Mouse (Mus musculus) spleen, adult 2 months (tissue): ENCODE measurements around the gene Olfr18. TPM values are rescaled to one million over a fixed set of nuclear protein-coding genes. Genes with fewer than 3 reads are reported as not detected.
"Not testable (repeated sequence)": the region's sequence is repeated elsewhere in the genome, so short reads cannot be mapped to it uniquely, and the experiment has no call there.

Source experiments
- DNase-seq, 2 experiments: peaks; one replicate each; pipeline versions ENCODE4 v3.0.0 to v3.0.0-alpha.2; 2012 to 2021; ENCODE audit warnings: low spot score in 2 of 2, low read depth in 1 of 2
- H3K27ac ChIP-seq: fragments of 200-500 bp; 2 replicates; pipeline ENCODE4 v1.5.1; 2012; ENCODE audit warnings: low read length, inconsistent platforms; ENCODE audit not compliant: insufficient read depth
- H3K27me3 ChIP-seq: fragments of 200-500 bp; 2 replicates; pipeline ENCODE4 v1.6.1; 2012; ENCODE audit warnings: mild to moderate bottlenecking, moderate library complexity, low read length, inconsistent platforms; ENCODE audit not compliant: control insufficient read depth, insufficient read depth
- H3K36me3 ChIP-seq: fragments of 200-500 bp; 2 replicates; pipeline ENCODE4 v1.6.1; 2012; ENCODE audit warnings: mild to moderate bottlenecking, low read length, inconsistent platforms; ENCODE audit not compliant: control insufficient read depth, insufficient read depth
- H3K4me1 ChIP-seq: fragments of 200-500 bp; 2 replicates; pipeline ENCODE4 v1.6.1; 2011; ENCODE audit warnings: inconsistent platforms; ENCODE audit not compliant: control insufficient read depth, insufficient read depth, insufficient read length
- H3K4me3 ChIP-seq: fragments of 200-500 bp; 2 replicates; pipeline ENCODE4 v1.5.1; 2011; ENCODE audit warnings: mild to moderate bottlenecking, inconsistent platforms; ENCODE audit not compliant: insufficient read depth, insufficient read length; ENCODE audit errors: extremely low read depth
- CTCF ChIP-seq: fragments of 200-500 bp; IDR thresholded peaks from 2 replicates; pipeline ENCODE4 v1.5.1; 2011; ENCODE audit warnings: mild to moderate bottlenecking, inconsistent platforms; ENCODE audit not compliant: insufficient read depth, insufficient read length, insufficient replicate concordance; ENCODE audit errors: extremely low read depth
- POLR2A ChIP-seq: fragments of 200-500 bp; IDR thresholded peaks from 2 replicates; pipeline ENCODE4 v1.6.1; 2011; ENCODE audit warnings: low read depth, low read length, inconsistent platforms
- WGBS: fragments of 180-500 bp; shearing (Covaris S2); methylation state at CpG from one replicate; pipeline ENCODE4 v1.1.7; 2018; 5-methylcytosine and 5-hydroxymethylcytosine counted together
- polyA plus RNA-seq: library from polyadenylated mRNA; depleted of rRNA; stranded (reverse); fragments of >200 nt; gene quantifications from 2 replicates; pipeline ENCODE4 v1.2.3, GENCODE M21; 2012; rRNA removed

Olfr18 gene
- polyA plus RNA-seq, 1 experiment: not detected

- H3K27me3 ChIP-seq: no peaks in the 10 kb centered on the region
- H3K4me3 ChIP-seq: no peak within 1 kb of the TSS
- H3K4me1 ChIP-seq: no peaks in the 10 kb centered on the region
- H3K36me3 ChIP-seq: no peaks in the 10 kb centered on the region
- no peak within 1 kb of the TSS for H3K27ac ChIP-seq
- no peak for TF ChIP-seq CTCF
- TF ChIP-seq POLR2A: no peak
- WGBS: 81% methylated on average over 1 of the region's 1 CpGs
- DNase-seq: no peak
Observed at GRCm38 (mm10) chr9:20298232-20298631, 37.7 kb downstream of the Olfr18 start, which contains the start of gene Olfr873. TSS of gene Olfr873 (plus strand) at chr9:20298532.

- not testable (repeated sequence) for H3K27ac ChIP-seq, H3K4me1 ChIP-seq, DNase-seq, H3K4me3 ChIP-seq, H3K27me3 ChIP-seq, H3K36me3 ChIP-seq
- 85% methylated on average over 5 of the region's 5 CpGs for WGBS
Observed at GRCm38 (mm10) chr9:20295562-20295961, 40.3 kb downstream of the Olfr18 start.

GRCm38 (mm10) chr9:20282051-20282450 lies 53.8 kb downstream of the Olfr18 start, which contains the start of gene Olfr39:
TSS of gene Olfr39 (plus strand) at chr9:20282351.
- no peak within 1 kb of the TSS for H3K27ac ChIP-seq
- H3K4me1 ChIP-seq: no peaks in the 10 kb centered on the region
- H3K27me3 ChIP-seq: no peaks in the 10 kb centered on the region
- no peak for DNase-seq
- 92% methylated on average over 1 of the region's 1 CpGs for WGBS
- no peak within 1 kb of the TSS for H3K4me3 ChIP-seq
- no peak for TF ChIP-seq CTCF
- TF ChIP-seq POLR2A: no peak
- H3K36me3 ChIP-seq: no peaks in the 10 kb centered on the region

Other genes starting within 250 kb of the Olfr18 start
- gene Olfr868, start 237.5 kb downstream of the Olfr18 start, polyA plus RNA-seq: not detected in 2 replicates
- gene Olfr869, start 207.1 kb downstream of the Olfr18 start, polyA plus RNA-seq: not detected in 2 replicates
- gene Olfr870, start 162.0 kb downstream of the Olfr18 start, polyA plus RNA-seq: not detected in 2 replicates
- gene Olfr871, start 123.9 kb downstream of the Olfr18 start, polyA plus RNA-seq: not detected in 2 replicates
- gene Olfr872, start 99.0 kb downstream of the Olfr18 start, polyA plus RNA-seq: not detected in 2 replicates
- not detected in 2 replicates for gene Olfr39, start 53.7 kb downstream of the Olfr18 start, polyA plus RNA-seq
- gene Olfr873, start 37.6 kb downstream of the Olfr18 start, polyA plus RNA-seq: not detected in 2 replicates
- gene Zfp560, start 49.1 kb upstream of the Olfr18 start, polyA plus RNA-seq: 1.2 and 1.7 TPM in 2 replicates
- 1.4 TPM in 2 replicates for gene Zfp26, start 124.1 kb upstream of the Olfr18 start, polyA plus RNA-seq
- 3.2 and 3.7 TPM in 2 replicates for gene Zfp426, start 156.7 kb upstream of the Olfr18 start, polyA plus RNA-seq
- 1.9 and 2.1 TPM in 2 replicates for gene Zfp266, start 185.3 kb upstream of the Olfr18 start, polyA plus RNA-seq
- 0.82 and 1.1 TPM in 2 replicates for gene Zfp846, start 245.2 kb upstream of the Olfr18 start, polyA plus RNA-seq